ENCODE assay signal across 25 mouse cellular contexts in genomic region chr13:52362266-52362665, GRCm38 (mm10).
DNase-seq lines count a peak whose midpoint lies in the region; ATAC-seq and TF ChIP-seq lines count a peak whose summit lies in the region.
"Had no signal": no experiment of that assay in that cellular context is flagged by ENCODE, and none has a peak within 500 bp of the region (broad histone marks: within the 10 kb centered on the region; RNA-seq: fewer than 3 reads in every experiment).

No protein-coding gene starts in this region.

- 92% methylated on average over 5 of the region's 5 CpGs for WGBS in forebrain, postnatal 0 days
- 92% methylated on average over 5 of the region's 5 CpGs for WGBS in forebrain, embryonic 10.5 days
- 86% methylated on average over 5 of the region's 5 CpGs for WGBS in intestine, embryonic 14.5 days
- 82% methylated on average over 5 of the region's 5 CpGs for WGBS in intestine, embryonic 15.5 days

- TF ChIP-seq CTCF in forebrain, postnatal 0 days (IDR thresholded peaks at IDR 0.05; ENCODE audit: low read depth), result no peak

- no peak overlapping the region for H3K9ac ChIP-seq in forebrain, postnatal 0 days
- no peak overlapping the region for H3K9ac ChIP-seq in intestine, embryonic 14.5 days (ENCODE audit: low read length)
- H3K9ac ChIP-seq in intestine, embryonic 15.5 days, result no peak overlapping the region
- H3K9ac ChIP-seq: embryonic facial prominence, embryonic 12.5 days; embryonic facial prominence, embryonic 15.5 days; forebrain, embryonic 13.5 days; hindbrain, embryonic 13.5 days had no signal

- H3K4me3 ChIP-seq in forebrain, postnatal 0 days (ENCODE audit: low read depth, low read length), result no peak overlapping the region
- no peak overlapping the region for H3K4me3 ChIP-seq in forebrain, embryonic 10.5 days
- no peak overlapping the region for H3K4me3 ChIP-seq in intestine, embryonic 14.5 days (ENCODE audit: low read depth, low read length)
- no peak overlapping the region for H3K4me3 ChIP-seq in intestine, embryonic 15.5 days (replicated peaks)
- H3K4me3 ChIP-seq: embryonic facial prominence, embryonic 12.5 days; embryonic facial prominence, embryonic 15.5 days; forebrain, embryonic 13.5 days; gastrocnemius, adult 2 months; hindbrain, embryonic 10.5 days; hindbrain, embryonic 13.5 days had no signal

- H3K27ac ChIP-seq in forebrain, postnatal 0 days (ENCODE audit: low read depth, low read length), result peak overlapping the region; percentile 75
- H3K27ac ChIP-seq in forebrain, embryonic 10.5 days, result no peak overlapping the region
- H3K27ac ChIP-seq in intestine, embryonic 14.5 days (ENCODE audit: low read depth), result no peak overlapping the region
- H3K27ac ChIP-seq in intestine, embryonic 15.5 days, result no peak overlapping the region
- H3K27ac ChIP-seq: embryonic facial prominence, embryonic 12.5 days; embryonic facial prominence, embryonic 15.5 days; forebrain, embryonic 13.5 days; gastrocnemius, adult 2 months; hindbrain, embryonic 10.5 days; hindbrain, embryonic 13.5 days had no signal

- H3K4me2 ChIP-seq in forebrain, postnatal 0 days (ENCODE audit: low read depth), result no peak overlapping the region
- H3K4me2 ChIP-seq in intestine, embryonic 14.5 days (ENCODE audit: low read length), result no peak overlapping the region
- no peak overlapping the region for H3K4me2 ChIP-seq in intestine, embryonic 15.5 days (replicated peaks)
- H3K4me2 ChIP-seq: embryonic facial prominence, embryonic 12.5 days; embryonic facial prominence, embryonic 15.5 days; forebrain, embryonic 13.5 days; heart, embryonic 11.5 days; hindbrain, embryonic 13.5 days had no signal

- 0 out of 2 replicates have a peak, but pooled peaks cover 3% of the 10 kb centered on the region for H3K4me1 ChIP-seq in forebrain, postnatal 0 days (ENCODE audit: insufficient read depth)
- H3K4me1 ChIP-seq in forebrain, embryonic 10.5 days, result peaks cover 4% of the 10 kb centered on the region; the same call in 1 of the 2 replicates
- no peaks in the 10 kb centered on the region for H3K4me1 ChIP-seq in intestine, embryonic 14.5 days (replicated peaks; ENCODE audit: control insufficient read depth, insufficient read depth, low read length)
- no peaks in the 10 kb centered on the region for H3K4me1 ChIP-seq in intestine, embryonic 15.5 days (replicated peaks)
- H3K4me1 ChIP-seq: embryonic facial prominence, embryonic 12.5 days; embryonic facial prominence, embryonic 15.5 days; forebrain, embryonic 13.5 days; hindbrain, embryonic 13.5 days had no signal

- no peaks in the 10 kb centered on the region for H3K36me3 ChIP-seq in forebrain, postnatal 0 days (ENCODE audit: insufficient read depth)
- no peaks in the 10 kb centered on the region for H3K36me3 ChIP-seq in forebrain, embryonic 10.5 days (replicated peaks)
- H3K36me3 ChIP-seq in intestine, embryonic 14.5 days (ENCODE audit: control insufficient read depth, insufficient read depth, low read length), result no peaks in the 10 kb centered on the region
- H3K36me3 ChIP-seq in intestine, embryonic 15.5 days, result no peaks in the 10 kb centered on the region
- H3K36me3 ChIP-seq: embryonic facial prominence, embryonic 12.5 days; embryonic facial prominence, embryonic 15.5 days; hindbrain, embryonic 10.5 days; hindbrain, embryonic 13.5 days had no signal

- DNase-seq in cerebellum, adult 9-11 months, result peak; percentile 1
- DNase-seq in cerebellum, postnatal 14 days, result no peak
- DNase-seq in forebrain, postnatal 0 days, result no peak
- no peak for DNase-seq in forebrain, embryonic 10.5 days (ENCODE audit: extremely low spot score, low spot score)
- peak; percentile 27 for DNase-seq in intestine, embryonic 14.5 days (ENCODE audit: low spot score)
- DNase-seq: adrenal gland, adult 8-10 months; adrenal gland, postnatal 25 days; cerebellum, adult 11-12 months; cerebellum, adult 8-10 months; cerebellum, postnatal 25 days; gastrocnemius, adult 2 months; gastrocnemius, postnatal 14 days; heart, adult 18-20 months; heart, postnatal 36 days; kidney, adult 2 months had no signal

- H3K27me3 ChIP-seq in forebrain, postnatal 0 days (ENCODE audit: insufficient read depth, low read length), result no peaks in the 10 kb centered on the region
- no peaks in the 10 kb centered on the region for H3K27me3 ChIP-seq in forebrain, embryonic 10.5 days (ENCODE audit: poor library complexity, severe bottlenecking)
- no peaks in the 10 kb centered on the region for H3K27me3 ChIP-seq in intestine, embryonic 14.5 days (replicated peaks; ENCODE audit: control insufficient read depth, insufficient read depth, low read length)
- no peaks in the 10 kb centered on the region for H3K27me3 ChIP-seq in intestine, embryonic 15.5 days (replicated peaks)
- H3K27me3 ChIP-seq: embryonic facial prominence, embryonic 12.5 days; embryonic facial prominence, embryonic 15.5 days; forebrain, embryonic 13.5 days; hindbrain, embryonic 13.5 days had no signal

- no peak for ATAC-seq in forebrain, postnatal 0 days
- ATAC-seq in intestine, embryonic 14.5 days (replicated peaks; ENCODE audit: low FRiP score, low TSS enrichment, low read depth), result no peak
- ATAC-seq in intestine, embryonic 15.5 days, result no peak
- ATAC-seq: activated CD4-positive, CD25-positive, alpha-beta regulatory T cell, adult 4 months; forebrain, embryonic 13.5 days; hindbrain, embryonic 16.5 days; intestine, postnatal 0 days had no signal

- H3K9me3 ChIP-seq in forebrain, postnatal 0 days (ENCODE audit: low read length), result no peaks in the 10 kb centered on the region
- peaks cover 5% of the 10 kb centered on the region for H3K9me3 ChIP-seq in forebrain, embryonic 10.5 days
- no peaks in the 10 kb centered on the region for H3K9me3 ChIP-seq in intestine, embryonic 14.5 days (ENCODE audit: control insufficient read depth, low read length)
- H3K9me3 ChIP-seq in intestine, embryonic 15.5 days, result no peaks in the 10 kb centered on the region
- H3K9me3 ChIP-seq: embryonic facial prominence, embryonic 12.5 days; embryonic facial prominence, embryonic 15.5 days; forebrain, embryonic 13.5 days; hindbrain, embryonic 13.5 days had no signal

Comparison
In these comparisons a context has a peak if more than half of its experiments do, and no peak if none do; other contexts are left out.
1. DNase-seq: peak in cerebellum, adult 9-11 months (single experiment) and intestine, embryonic 14.5 days (single experiment); none in cerebellum, postnatal 14 days (0 of 2), forebrain, postnatal 0 days (single experiment) and forebrain, embryonic 10.5 days (single experiment).